ENCODE assay signal across 18 mouse cellular contexts in the genomic region with DNA sequence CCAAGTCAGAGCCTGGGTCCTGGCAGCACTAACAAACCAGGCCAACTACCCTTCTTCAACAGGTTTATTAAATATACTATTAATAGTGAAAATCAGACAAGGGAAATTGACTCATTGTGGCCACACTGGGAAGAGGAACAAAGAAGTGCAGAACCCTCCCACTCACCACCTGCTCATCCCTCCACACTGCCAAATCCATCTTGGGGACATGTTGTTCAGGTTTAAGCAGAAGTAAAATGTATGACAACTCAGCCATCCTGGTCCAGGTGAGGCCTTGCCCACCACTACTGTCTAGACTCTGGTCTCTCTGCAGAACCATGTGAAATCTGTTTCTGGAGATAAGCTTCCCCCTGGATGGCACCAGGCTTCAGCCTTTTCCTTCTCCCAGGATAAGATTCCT. TPM values are rescaled to one million over a fixed set of nuclear protein-coding genes. Genes with fewer than 3 reads are reported as not detected.
DNase-seq lines count a peak whose midpoint lies in the region; ATAC-seq lines count a peak whose summit lies in the region.
"Had no signal": no experiment of that assay in that cellular context is flagged by ENCODE, and none has a peak within 500 bp of the region (broad histone marks: within the 10 kb centered on the region; RNA-seq: fewer than 3 reads in every experiment).

No protein-coding gene starts in this region.

- no peak for DNase-seq in heart, adult 8-10 months (ENCODE audit: low spot score)
- DNase-seq in A20 (ENCODE audit: low read depth, low spot score): peak; percentile 56
- no peak for DNase-seq in thymus, postnatal 36 days
- DNase-seq: heart, adult 18-20 months; kidney, adult 2 months; lung, postnatal 36 days; right cerebral cortex, postnatal 14 days; thymus, postnatal 25 days had no signal

- no peaks in the 10 kb centered on the region for H3K27me3 ChIP-seq in heart, embryonic 12.5 days (replicated peaks)
- no peaks in the 10 kb centered on the region for H3K27me3 ChIP-seq in liver, embryonic 15.5 days
- no peaks in the 10 kb centered on the region for H3K27me3 ChIP-seq in hindbrain, embryonic 13.5 days
- no peaks in the 10 kb centered on the region; the same call in 1 of the 2 replicates for H3K27me3 ChIP-seq in intestine, embryonic 15.5 days (replicated peaks)
- H3K27me3 ChIP-seq: forebrain, embryonic 15.5 days; hindbrain, embryonic 15.5 days; limb, embryonic 13.5 days; Patski had no signal

- H3K9me3 ChIP-seq in heart, embryonic 12.5 days (replicated peaks): 0 out of 2 replicates have a peak, but pooled peaks cover 3% of the 10 kb centered on the region
- no peaks in the 10 kb centered on the region for H3K9me3 ChIP-seq in liver, embryonic 15.5 days (replicated peaks)
- no peaks in the 10 kb centered on the region for H3K9me3 ChIP-seq in hindbrain, embryonic 13.5 days
- no peaks in the 10 kb centered on the region for H3K9me3 ChIP-seq in intestine, embryonic 15.5 days
- H3K9me3 ChIP-seq: forebrain, embryonic 15.5 days; hindbrain, embryonic 15.5 days; limb, embryonic 13.5 days had no signal

- no peak overlapping the region for H3K4me3 ChIP-seq in heart, embryonic 12.5 days
- no peak overlapping the region for H3K4me3 ChIP-seq in brown adipose tissue, adult 24 weeks (ENCODE audit: insufficient read depth, low read depth, low read length)
- no peak overlapping the region for H3K4me3 ChIP-seq in liver, embryonic 15.5 days (replicated peaks)
- no peak overlapping the region for H3K4me3 ChIP-seq in hindbrain, embryonic 13.5 days
- H3K4me3 ChIP-seq in intestine, embryonic 15.5 days (replicated peaks): no peak overlapping the region
- H3K4me3 ChIP-seq: forebrain, embryonic 15.5 days; hindbrain, embryonic 15.5 days; limb, embryonic 13.5 days had no signal

- H3K4me2 ChIP-seq in heart, embryonic 12.5 days: no peak overlapping the region
- H3K4me2 ChIP-seq in liver, embryonic 15.5 days: 0 out of 2 replicates have a peak overlapping the region, but pooled peaks have one; percentile 14
- H3K4me2 ChIP-seq in hindbrain, embryonic 13.5 days: no peak overlapping the region
- H3K4me2 ChIP-seq in intestine, embryonic 15.5 days (replicated peaks): no peak overlapping the region
- H3K4me2 ChIP-seq: forebrain, embryonic 15.5 days; hindbrain, embryonic 15.5 days; limb, embryonic 13.5 days had no signal

- H3K36me3 ChIP-seq in heart, embryonic 12.5 days: no peaks in the 10 kb centered on the region
- no peaks in the 10 kb centered on the region for H3K36me3 ChIP-seq in liver, embryonic 15.5 days (replicated peaks)
- no peaks in the 10 kb centered on the region for H3K36me3 ChIP-seq in hindbrain, embryonic 13.5 days
- H3K36me3 ChIP-seq in intestine, embryonic 15.5 days: no peaks in the 10 kb centered on the region
- H3K36me3 ChIP-seq: forebrain, embryonic 15.5 days; hindbrain, embryonic 15.5 days; limb, embryonic 13.5 days had no signal

- ATAC-seq in heart, embryonic 12.5 days (ENCODE audit: insufficient number of reproducible peaks, low FRiP score): no peak
- ATAC-seq in liver, embryonic 15.5 days (ENCODE audit: insufficient read depth): no peak
- no peak for ATAC-seq in hindbrain, embryonic 13.5 days (ENCODE audit: low FRiP score)
- ATAC-seq in intestine, embryonic 15.5 days: no peak
- ATAC-seq: CD4-positive, CD25-positive, alpha-beta regulatory T cell, adult 4 months; forebrain, embryonic 15.5 days; Patski had no signal

- H3K4me1 ChIP-seq in heart, embryonic 12.5 days (replicated peaks): peaks cover 10% of the 10 kb centered on the region
- peaks cover 6% of the 10 kb centered on the region for H3K4me1 ChIP-seq in brown adipose tissue, adult 24 weeks (ENCODE audit: control insufficient read depth, insufficient read depth, insufficient read length, low read length)
- H3K4me1 ChIP-seq in liver, embryonic 15.5 days (replicated peaks): peaks cover 58% of the 10 kb centered on the region
- H3K4me1 ChIP-seq in hindbrain, embryonic 13.5 days (replicated peaks): no peaks in the 10 kb centered on the region
- H3K4me1 ChIP-seq in intestine, embryonic 15.5 days (replicated peaks): 0 out of 2 replicates have a peak, but pooled peaks cover 4% of the 10 kb centered on the region
- H3K4me1 ChIP-seq: forebrain, embryonic 15.5 days; hindbrain, embryonic 15.5 days; limb, embryonic 13.5 days had no signal

- 0 out of 2 replicates have a peak overlapping the region, but pooled peaks have one; percentile 21 for H3K27ac ChIP-seq in heart, embryonic 12.5 days (ENCODE audit: poor library complexity, severe bottlenecking)
- 0 out of 2 replicates have a peak overlapping the region, but pooled peaks have one; percentile 11 for H3K27ac ChIP-seq in brown adipose tissue, adult 24 weeks (replicated peaks; ENCODE audit: low read depth, low read length)
- H3K27ac ChIP-seq in liver, embryonic 15.5 days (replicated peaks): peak overlapping the region; percentile 91
- H3K27ac ChIP-seq in hindbrain, embryonic 13.5 days: no peak overlapping the region
- H3K27ac ChIP-seq in intestine, embryonic 15.5 days: no peak overlapping the region
- H3K27ac ChIP-seq: forebrain, embryonic 15.5 days; hindbrain, embryonic 15.5 days; limb, embryonic 13.5 days had no signal

- no peak overlapping the region for H3K9ac ChIP-seq in heart, embryonic 12.5 days
- H3K9ac ChIP-seq in liver, embryonic 15.5 days: no peak overlapping the region
- no peak overlapping the region for H3K9ac ChIP-seq in hindbrain, embryonic 13.5 days
- no peak overlapping the region for H3K9ac ChIP-seq in intestine, embryonic 15.5 days
- H3K9ac ChIP-seq: forebrain, embryonic 15.5 days; hindbrain, embryonic 15.5 days; limb, embryonic 13.5 days had no signal

RNA-seq across cellular contexts. Expression of gene Fads1, which starts 10.8 kb away (rescaled TPM):
- 72.1 and 75.0 TPM in 2 replicates for polyA plus RNA-seq in heart, embryonic 12.5 days (2016; fragmentation: Nextera tagmentation; extraction: Ambion mirVana)
- total RNA-seq in heart, adult 8-10 months (2022): 10 to 100 TPM; 19.6 to 26.2 (median 23.4) TPM
- 11.0 and 13.5 TPM in 2 replicates for polyA plus RNA-seq in brown adipose tissue, adult 24 weeks (2012; ENCODE audit: insufficient read depth, insufficient read length, missing spikeins)
- 73.6 and 80.7 TPM in 2 replicates for polyA plus RNA-seq in liver, embryonic 15.5 days (2015; fragmentation: Nextera tagmentation; extraction: Ambion mirVana)
- polyA plus RNA-seq in hindbrain, embryonic 13.5 days (2015; fragmentation: Nextera tagmentation; extraction: Ambion mirVana): 157 and 159 TPM in 2 replicates
- 145 and 146 TPM in 2 replicates for polyA plus RNA-seq in intestine, embryonic 15.5 days (2015; fragmentation: Nextera tagmentation; extraction: Ambion mirVana)

RNA-seq across cellular contexts. Expression of gene Tmem258, which starts 32.0 kb away (rescaled TPM):
- 389 TPM in 2 replicates for polyA plus RNA-seq in heart, embryonic 12.5 days (2016; fragmentation: Nextera tagmentation; extraction: Ambion mirVana)
- total RNA-seq in heart, adult 8-10 months (2022): 100 to 1,000 TPM; 163 to 218 (median 190) TPM
- polyA plus RNA-seq in brown adipose tissue, adult 24 weeks (2012; ENCODE audit: insufficient read depth, insufficient read length, missing spikeins): 175 and 198 TPM in 2 replicates
- 254 and 296 TPM in 2 replicates for polyA plus RNA-seq in liver, embryonic 15.5 days (2015; fragmentation: Nextera tagmentation; extraction: Ambion mirVana)
- polyA plus RNA-seq in hindbrain, embryonic 13.5 days (2015; fragmentation: Nextera tagmentation; extraction: Ambion mirVana): 386 and 403 TPM in 2 replicates
- 470 and 520 TPM in 2 replicates for polyA plus RNA-seq in intestine, embryonic 15.5 days (2015; fragmentation: Nextera tagmentation; extraction: Ambion mirVana)

RNA-seq across cellular contexts. Expression of gene Fen1, which starts 32.1 kb away (rescaled TPM):
- 59.2 and 59.3 TPM in 2 replicates for polyA plus RNA-seq in heart, embryonic 12.5 days (2016; fragmentation: Nextera tagmentation; extraction: Ambion mirVana)
- 1 to 10 TPM; 3.5 to 5.3 (median 4.9) TPM for total RNA-seq in heart, adult 8-10 months (2022)
- polyA plus RNA-seq in brown adipose tissue, adult 24 weeks (2012; ENCODE audit: insufficient read depth, insufficient read length, missing spikeins): 1.4 and 2.1 TPM in 2 replicates
- polyA plus RNA-seq in liver, embryonic 15.5 days (2015; fragmentation: Nextera tagmentation; extraction: Ambion mirVana): 136 and 142 TPM in 2 replicates
- polyA plus RNA-seq in hindbrain, embryonic 13.5 days (2015; fragmentation: Nextera tagmentation; extraction: Ambion mirVana): 34.4 and 34.9 TPM in 2 replicates
- 92.2 and 97.4 TPM in 2 replicates for polyA plus RNA-seq in intestine, embryonic 15.5 days (2015; fragmentation: Nextera tagmentation; extraction: Ambion mirVana)

Comparison
In these comparisons a context has a peak if more than half of its experiments do, and no peak if none do; other contexts are left out.
1. H3K27ac ChIP-seq: peak in heart, embryonic 12.5 days (single experiment), brown adipose tissue, adult 24 weeks (single experiment) and liver, embryonic 15.5 days (single experiment); none in hindbrain, embryonic 13.5 days (single experiment) and intestine, embryonic 15.5 days (single experiment).
2. RNA of gene Fen1, which starts 32.1 kb away (polyA plus RNA-seq): 136 to 142 TPM in liver, embryonic 15.5 days, 92.2 to 97.4 TPM in intestine, embryonic 15.5 days, 59.2 to 59.3 TPM in heart, embryonic 12.5 days and 34.4 to 34.9 TPM in hindbrain, embryonic 13.5 days; 1.4 to 2.1 TPM in brown adipose tissue, adult 24 weeks; every median in the first group is over 10 times any median in the second.